Mouse (Mus musculus): ENCODE measurements at regions not wholly inside any gene's neighbourhood (a gene's known extent, or its start where the extent isn't known, plus 50 kb on each side); places are given as distances from the start of the nearest gene placed in this dataset.

GRCm38 (mm10) chr1:73685734-73686133 is 438.5 kb downstream of the Tns1 start:
- TF ChIP-seq CTCF (IDR thresholded peaks at IDR 0.05) = no peak
- TF ChIP-seq EP300 (IDR thresholded peaks at IDR 0.05) = no peak
